Mouse (Mus musculus) midbrain, embryonic 13.5 days (tissue): ENCODE data around the gene 1600014C10Rik. TPM values are rescaled to one million over a fixed set of nuclear protein-coding genes. Genes with fewer than 3 reads are reported as not detected.

ENCODE experiments used
- polyA plus RNA-seq: library from polyadenylated mRNA; unstranded; fragments of >200 nt; fragmentation: Nextera tagmentation; extraction: Ambion mirVana; gene quantifications from 2 replicates; pipeline ENCODE4 v1.2.1, GENCODE M21; 2015

1600014C10Rik gene
- polyA plus RNA-seq, 1 experiment from 2014 or later: 21.7 TPM

Other genes starting within 250 kb of the 1600014C10Rik start
- 33.3 and 34.7 TPM in 2 replicates for gene Uri1, start 159.7 kb upstream of the 1600014C10Rik start, polyA plus RNA-seq
- gene Ccne1, start 75.7 kb upstream of the 1600014C10Rik start, polyA plus RNA-seq: 15.7 and 17.6 TPM in 2 replicates
- 0.58 TPM in 2 replicates for gene Plekhf1, start 44.8 kb downstream of the 1600014C10Rik start, polyA plus RNA-seq
- gene Pop4, start 88.2 kb downstream of the 1600014C10Rik start, polyA plus RNA-seq: 84.8 and 89.3 TPM in 2 replicates